Mouse (Mus musculus): ENCODE results near the gene Inpp5a.

DNA sequence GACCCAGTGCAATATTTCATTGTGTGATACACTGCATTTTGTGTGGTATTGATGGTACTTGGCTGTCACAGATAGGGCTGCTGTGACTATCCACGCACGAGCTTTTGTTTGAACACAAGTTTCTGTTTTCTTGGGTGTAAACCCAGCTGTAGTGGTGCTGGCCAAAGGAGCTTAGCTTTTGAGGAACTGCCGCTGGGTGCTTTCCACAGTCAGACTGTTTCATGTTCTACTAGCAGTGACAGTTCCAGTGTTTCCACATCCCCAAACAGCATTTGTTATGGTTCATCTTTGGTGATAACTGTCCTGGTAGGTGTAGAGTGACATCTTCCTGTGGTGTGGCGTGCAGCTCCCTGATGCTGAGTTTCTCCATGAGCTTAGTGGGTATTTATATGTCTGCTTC lies 13.8 kb downstream of the Inpp5a start:
- TF ChIP-seq POLR2A (IDR thresholded peaks at IDR 0.05; ENCODE audit: borderline replicate concordance, control insufficient read depth, low read depth, low read length) (no peak), CTCF (IDR thresholded peaks at IDR 0.05; ENCODE audit: control insufficient read depth, insufficient read depth, low read length) (peak; percentile 25; the same call in 1 of the 2 replicates)
